Mouse (Mus musculus) left cerebral cortex, adult 2 months (tissue): ENCODE measurements at regions not wholly inside any gene's neighbourhood (a gene's known extent, or its start where the extent isn't known, plus 50 kb on each side); places are given as distances from the start of the nearest gene placed in this dataset.

Experiments used
- DNase-seq, 2 experiments: peaks; one replicate each; pipeline ENCODE4 v3.0.0; 2021 to 2022; ENCODE audit warnings: low spot score in 2 of 2, mixed read lengths in 1 of 2; ENCODE audit errors: extremely low spot score in 1 of 2
- H3K27ac ChIP-seq: fragments of 200-600 bp; 2 replicates; pipeline ENCODE4 v1.8.1; 2022
- H3K4me3 ChIP-seq: fragments of 200-600 bp; 2 replicates; pipeline ENCODE4 v1.8.1; 2022
- CTCF ChIP-seq: fragments of 200-600 bp; IDR thresholded peaks from 2 replicates; pipeline ENCODE4 v1.8.1; 2022; ENCODE audit warnings: antibody characterized with exemption, mild to moderate bottlenecking, moderate library complexity
- intact Hi-C: fragments of 180-260 bp; cut with DNase I; formaldehyde crosslinking; loops from one replicate; pipeline ENCODE4 v1.15.1; 2025

- DNase-seq: no peak
- Histone ChIP-seq H3K4me3 (no peak overlapping the region), H3K27ac (no peak overlapping the region)
- no peak for TF ChIP-seq CTCF
- intact Hi-C loops: no loop called here
These were observed 224.0 kb downstream of the Rsl24d1 start for GRCm38 (mm10) chr9:73337045-73337740.

DNA sequence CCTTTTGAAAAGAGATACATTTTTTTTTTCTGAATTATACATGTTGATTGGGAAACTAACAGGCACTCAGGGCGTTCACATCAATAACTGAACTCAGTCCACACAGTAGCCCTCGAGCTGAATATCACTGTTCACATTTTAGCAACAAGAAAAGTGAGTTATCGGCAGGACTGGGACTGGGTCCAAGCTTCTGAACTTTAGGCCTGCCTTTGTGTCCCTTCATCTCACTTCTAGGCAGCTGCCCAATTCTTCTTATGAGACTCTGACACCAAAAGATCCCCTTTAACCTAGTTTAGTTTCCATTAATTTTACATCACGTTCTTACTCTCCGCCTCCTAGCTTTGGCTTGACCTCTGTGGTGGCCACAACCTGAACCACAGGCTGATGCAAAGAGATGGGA is 242.7 kb downstream of the Rsl24d1 start:
- intact Hi-C loops: no loop called here
- Histone ChIP-seq H3K27ac (no peak overlapping the region), H3K4me3 (no peak overlapping the region)
- no peak for DNase-seq
- no peak for TF ChIP-seq CTCF

- no peak for DNase-seq
- TF ChIP-seq CTCF: no peak
- Histone ChIP-seq H3K27ac (no peak overlapping the region), H3K4me3 (no peak overlapping the region)
- intact Hi-C loops: no loop called here
These were observed 245.7 kb downstream of the Rsl24d1 start for GRCm38 (mm10) chr9:73358968-73359367.

DNA sequence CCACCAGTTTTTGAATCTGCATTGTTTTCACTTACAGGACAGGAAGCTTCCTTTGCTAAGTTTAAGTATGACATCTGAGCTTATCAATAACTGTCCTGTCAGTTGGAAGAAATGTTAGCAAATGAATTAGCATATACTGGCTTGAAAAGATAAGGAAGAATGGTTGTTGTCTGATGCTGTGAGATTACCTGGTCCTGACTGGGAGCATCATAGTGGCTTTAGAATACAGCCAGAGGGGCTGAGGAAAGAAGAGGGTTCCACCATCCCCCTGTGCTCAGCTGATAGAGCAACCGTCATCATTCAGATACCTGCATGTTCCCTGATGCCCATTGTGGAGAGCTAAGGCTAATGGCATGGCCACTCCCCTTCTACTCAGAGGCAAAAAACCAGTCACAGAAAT is 267.5 kb downstream of the Rsl24d1 start:
- intact Hi-C loops: no loop called here
- no peak overlapping the region for H3K27ac ChIP-seq
- DNase-seq: no peak
- no peak for TF ChIP-seq CTCF
- H3K4me3 ChIP-seq: no peak overlapping the region

- Histone ChIP-seq H3K4me3 (no peak overlapping the region), H3K27ac (no peak overlapping the region)
- TF ChIP-seq CTCF: no peak
- DNase-seq: no peak
- intact Hi-C loops: no loop called here
These were observed 278.8 kb downstream of the Rsl24d1 start for GRCm38 (mm10) chr9:73392036-73392435.

- no peak for TF ChIP-seq CTCF
- Histone ChIP-seq H3K27ac (no peak overlapping the region), H3K4me3 (no peak overlapping the region)
- DNase-seq: no peak
- intact Hi-C loops: no loop called here
These were observed 300.2 kb downstream of the Rsl24d1 start for GRCm38 (mm10) chr9:73413367-73413930.

- intact Hi-C loops: no loop called here
- H3K27ac ChIP-seq: no peak overlapping the region
- TF ChIP-seq CTCF: no peak
- no peak overlapping the region for H3K4me3 ChIP-seq
- DNase-seq: no peak
These were observed 303.0 kb downstream of the Rsl24d1 start for GRCm38 (mm10) chr9:73416084-73416777.
